ENCODE assay signal across 17 mouse cellular contexts in the genomic region with DNA sequence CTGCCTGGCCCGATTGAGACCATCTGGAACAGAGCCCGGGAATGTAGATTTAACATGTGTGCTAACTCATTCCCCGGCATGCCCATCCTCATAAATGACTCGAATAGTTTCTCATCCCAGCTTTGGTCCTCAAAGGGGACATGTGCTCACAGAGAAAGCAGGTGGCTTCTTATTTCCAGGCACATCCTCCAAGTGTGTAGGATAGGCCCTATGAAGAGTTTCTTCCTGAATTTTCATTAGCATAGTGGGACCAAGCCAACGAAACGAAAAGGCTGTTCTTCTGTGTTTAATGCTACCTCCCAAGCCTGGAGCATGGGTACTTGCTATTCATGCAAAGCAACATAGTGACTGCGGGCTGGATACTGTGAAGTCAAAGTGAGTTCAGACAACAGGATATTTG.
"Had no signal": no experiment of that assay in that cellular context is flagged by ENCODE, and none has a peak within 500 bp of the region (broad histone marks: within the 10 kb centered on the region; RNA-seq: fewer than 3 reads in every experiment).

No protein-coding gene starts in this region.

- H3K4me2 ChIP-seq: lung, embryonic 15.5 days; midbrain, embryonic 11.5 days; midbrain, embryonic 13.5 days; midbrain, embryonic 15.5 days; neural tube, embryonic 12.5 days; stomach, embryonic 15.5 days had no signal

- H3K4me3 ChIP-seq: lung, embryonic 15.5 days; megakaryocyte, embryonic 14.5 days; midbrain, embryonic 13.5 days; midbrain, embryonic 15.5 days; neural tube, embryonic 12.5 days; stomach, embryonic 15.5 days had no signal

- H3K9me3 ChIP-seq: lung, embryonic 15.5 days; midbrain, embryonic 13.5 days; midbrain, embryonic 15.5 days; neural tube, embryonic 12.5 days; stomach, embryonic 15.5 days had no signal

- H3K36me3 ChIP-seq: lung, embryonic 15.5 days; midbrain, embryonic 13.5 days; midbrain, embryonic 15.5 days; neural tube, embryonic 12.5 days; stomach, embryonic 15.5 days had no signal

- H3K27ac ChIP-seq: lung, embryonic 15.5 days; macrophage; midbrain, embryonic 13.5 days; midbrain, embryonic 15.5 days; neural tube, embryonic 12.5 days; stomach, embryonic 15.5 days; stomach, postnatal 0 days had no signal

- ATAC-seq: lung, postnatal 0 days; midbrain, embryonic 13.5 days; midbrain, embryonic 15.5 days had no signal

- H3K9ac ChIP-seq: lung, embryonic 15.5 days; midbrain, embryonic 13.5 days; midbrain, embryonic 15.5 days; neural tube, embryonic 12.5 days; stomach, embryonic 15.5 days had no signal

- H3K27me3 ChIP-seq: lung, embryonic 15.5 days; megakaryocyte, embryonic 14.5 days; midbrain, embryonic 13.5 days; midbrain, embryonic 15.5 days; neural tube, embryonic 12.5 days; stomach, embryonic 15.5 days had no signal

- DNase-seq: lung, adult 2 months; lung, postnatal 14 days; lung, postnatal 36 days; right cerebral cortex, postnatal 14 days; thymus, adult 2 months; thymus, postnatal 25 days; thymus, postnatal 4 days had no signal

- H3K4me1 ChIP-seq: lung, embryonic 15.5 days; megakaryocyte, embryonic 14.5 days; midbrain, embryonic 13.5 days; midbrain, embryonic 15.5 days; neural tube, embryonic 12.5 days; stomach, embryonic 15.5 days had no signal
